22 mouse cellular contexts compared by ENCODE assay signal in the genomic region with DNA sequence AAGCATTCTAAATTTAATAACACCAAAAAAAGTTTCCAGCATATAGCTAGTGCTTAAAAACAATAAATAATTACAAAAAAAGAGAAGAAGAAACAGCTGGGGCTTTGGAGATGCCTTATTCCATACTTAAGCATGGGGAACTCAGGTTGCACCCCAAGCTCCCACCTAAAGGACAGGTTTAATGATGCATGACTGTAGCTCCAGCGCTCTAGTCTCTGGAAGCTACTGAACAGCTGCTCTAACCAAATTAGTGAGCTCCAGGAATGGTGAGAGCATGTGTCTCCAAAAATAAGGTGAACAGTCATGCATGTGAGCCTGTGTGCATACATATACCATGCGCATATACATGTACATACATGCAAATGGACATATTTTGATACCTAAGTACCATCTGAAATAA.
"Had no signal": no experiment of that assay in that cellular context is flagged by ENCODE, and none has a peak within 500 bp of the region (broad histone marks: within the 10 kb centered on the region; RNA-seq: fewer than 3 reads in every experiment).

No protein-coding gene starts in this region.

- H3K27me3 ChIP-seq: limb, embryonic 13.5 days; liver, embryonic 12.5 days; liver, embryonic 15.5 days; midbrain, embryonic 12.5 days; midbrain, embryonic 15.5 days; neural tube, embryonic 12.5 days; neural tube, embryonic 15.5 days had no signal

- DNase-seq: kidney, adult 8-10 months; kidney, postnatal 25 days; layer of hippocampus, postnatal 36 days; liver; lung, adult 2 months; right cerebral cortex, adult 18-20 months; right cerebral cortex, postnatal 14 days; right cerebral cortex, postnatal 4 days; thymus, adult 2 months; thymus, postnatal 14 days; thymus, postnatal 4 days had no signal

- H3K4me2 ChIP-seq: limb, embryonic 13.5 days; liver, embryonic 12.5 days; liver, embryonic 15.5 days; midbrain, embryonic 12.5 days; midbrain, embryonic 15.5 days; neural tube, embryonic 12.5 days; neural tube, embryonic 15.5 days had no signal

- ATAC-seq: liver, embryonic 12.5 days; lung, postnatal 0 days; midbrain, embryonic 15.5 days had no signal

- H3K36me3 ChIP-seq: liver, embryonic 12.5 days; liver, embryonic 15.5 days; midbrain, embryonic 12.5 days; midbrain, embryonic 15.5 days; neural tube, embryonic 15.5 days had no signal

- H3K27ac ChIP-seq: left cerebral cortex, adult 2 months; limb, embryonic 13.5 days; liver, embryonic 12.5 days; liver, embryonic 15.5 days; macrophage; midbrain, embryonic 12.5 days; midbrain, embryonic 15.5 days; neural tube, embryonic 12.5 days; neural tube, embryonic 15.5 days; stomach, postnatal 0 days had no signal

- H3K9me3 ChIP-seq: limb, embryonic 13.5 days; liver, embryonic 12.5 days; liver, embryonic 15.5 days; midbrain, embryonic 12.5 days; midbrain, embryonic 15.5 days; neural tube, embryonic 12.5 days; neural tube, embryonic 15.5 days had no signal

- H3K4me1 ChIP-seq: liver, embryonic 12.5 days; liver, embryonic 15.5 days; midbrain, embryonic 12.5 days; midbrain, embryonic 15.5 days had no signal

- H3K9ac ChIP-seq: limb, embryonic 13.5 days; liver, embryonic 12.5 days; liver, embryonic 15.5 days; midbrain, embryonic 12.5 days; midbrain, embryonic 15.5 days; neural tube, embryonic 12.5 days; neural tube, embryonic 15.5 days had no signal

- H3K4me3 ChIP-seq: left cerebral cortex, adult 2 months; limb, embryonic 13.5 days; liver, embryonic 12.5 days; liver, embryonic 15.5 days; midbrain, embryonic 12.5 days; midbrain, embryonic 15.5 days; neural tube, embryonic 12.5 days; neural tube, embryonic 15.5 days had no signal
